Mouse (Mus musculus) inflammation-experienced regulatory T-cells, adult 6 months (primary cell): Measurements from ENCODE around the gene Olfr398. TPM values are rescaled to one million over a fixed set of nuclear protein-coding genes. Genes with fewer than 3 reads are reported as not detected.

Source experiments
- ATAC-seq: one replicate; pipeline ENCODE4 v1.8.0; 2017
- polyA plus RNA-seq, 3 experiments: library from polyadenylated mRNA; unstranded; fragments of 100-300 nt; shearing (Covaris generic); gene quantifications; one replicate each; pipeline ENCODE4 v1.2.1; 2017

The Olfr398 gene
- not detected for polyA plus RNA-seq

GRCm38 (mm10) chr11:73990307-73990706, at the start of gene Olfr398:
TSS of gene Olfr398 (minus strand) at chr11:73990407.
- no peak for ATAC-seq

GRCm38 (mm10) chr11:73993115-73993514, 2.9 kb upstream of the Olfr398 start:
- ATAC-seq = no peak

GRCm38 (mm10) chr11:73960517-73960916, 29.7 kb downstream of the Olfr398 start, which contains the start of gene Olfr397:
TSS of gene Olfr397 (plus strand) at chr11:73960817.
- ATAC-seq = no peak

GRCm38 (mm10) chr11:73936377-73936776, 53.8 kb downstream of the Olfr398 start, which contains the start of gene Olfr23:
TSS of gene Olfr23 (plus strand) at chr11:73936677.
- no peak for ATAC-seq

Other genes starting within 250 kb of the Olfr398 start
- not detected for gene Olfr389, start 209.7 kb downstream of the Olfr398 start, polyA plus RNA-seq
- not detected for gene Olfr390, start 207.4 kb downstream of the Olfr398 start, polyA plus RNA-seq
- not detected for gene Olfr391-ps, start 187.4 kb downstream of the Olfr398 start, polyA plus RNA-seq
- gene Olfr392, start 173.4 kb downstream of the Olfr398 start, polyA plus RNA-seq = under 1 TPM in 1 of 3 experiments, not detected in 2; 0.17 TPM
- not detected for gene Olfr393, start 139.0 kb downstream of the Olfr398 start, polyA plus RNA-seq
- gene Olfr394, start 99.6 kb downstream of the Olfr398 start, polyA plus RNA-seq = not detected
- gene Olfr395, start 81.1 kb downstream of the Olfr398 start, polyA plus RNA-seq = not detected
- not detected for gene Olfr23, start 53.7 kb downstream of the Olfr398 start, polyA plus RNA-seq
- gene Olfr397, start 29.6 kb downstream of the Olfr398 start, polyA plus RNA-seq = not detected
- not detected for gene Olfr139, start 66.1 kb upstream of the Olfr398 start, polyA plus RNA-seq
- gene Olfr399, start 66.2 kb upstream of the Olfr398 start, polyA plus RNA-seq = not detected
- not detected for gene Zfp616, start 79.5 kb upstream of the Olfr398 start, polyA plus RNA-seq
- under 1 TPM in 1 of 3 experiments, not detected in 2; 0.25 TPM for gene Olfr401, start 123.3 kb upstream of the Olfr398 start, polyA plus RNA-seq
- gene Olfr402, start 163.1 kb upstream of the Olfr398 start, polyA plus RNA-seq = not detected
- not detected for gene Olfr403, start 195.8 kb upstream of the Olfr398 start, polyA plus RNA-seq
- not detected for gene Olfr43, start 221.0 kb upstream of the Olfr398 start, polyA plus RNA-seq